Mouse (Mus musculus): ENCODE data around the gene Sgcd. TPM values are rescaled to one million over a fixed set of nuclear protein-coding genes. Genes with fewer than 3 reads are reported as not detected.
"Not testable (repeated sequence)": the region's sequence is repeated elsewhere in the genome, so short reads cannot be mapped to it uniquely, and the experiment has no call there.

Sgcd gene
- polyA plus RNA-seq, 1 experiment from 2014 or later: 1.2 TPM

DNA sequence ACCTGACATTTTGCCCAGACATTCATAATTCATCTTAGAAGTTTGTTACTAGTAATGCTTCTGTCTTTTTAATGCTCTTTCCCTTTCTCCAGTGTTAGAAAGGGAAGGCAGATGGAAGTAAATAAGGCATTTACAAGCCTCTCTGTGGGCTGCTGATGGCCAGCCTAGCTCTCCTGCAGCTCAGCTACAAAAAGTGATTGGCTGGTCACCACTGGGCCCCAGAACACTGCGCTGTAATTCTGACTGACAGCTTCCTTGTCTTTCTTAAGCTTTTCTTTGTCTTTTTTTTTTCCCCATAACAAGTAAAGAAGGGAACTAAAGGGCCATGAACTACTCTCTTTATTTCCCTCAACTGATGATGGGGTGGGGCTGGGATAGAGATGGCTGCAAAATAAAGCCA is 463.9 kb downstream of the Sgcd start:
- WGBS: 57% methylated on average over 1 of the region's 1 CpGs

DNA sequence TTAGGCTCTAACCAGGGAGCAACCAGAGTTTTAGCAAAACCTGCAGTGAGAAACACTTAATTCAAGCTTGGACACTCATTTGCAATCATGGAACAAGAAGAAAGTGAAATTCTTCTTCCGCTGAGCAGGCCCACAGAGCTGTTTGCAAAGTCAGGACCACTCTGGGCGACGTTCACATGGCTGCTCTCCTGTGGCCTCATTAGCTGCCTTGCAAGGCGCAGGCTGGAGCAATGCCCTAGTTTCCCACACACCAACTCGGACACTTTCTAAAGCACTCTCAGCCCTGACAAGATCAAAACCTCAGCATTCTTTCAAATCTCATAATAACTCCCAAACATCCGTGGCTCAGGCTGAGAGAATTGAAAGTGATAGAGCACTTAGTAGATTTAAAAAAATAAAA is 480.7 kb downstream of the Sgcd start:
- H3K9me3 ChIP-seq (ENCODE audit: control insufficient read depth): no peaks in the 10 kb centered on the region
- 83% methylated on average over 6 of the region's 6 CpGs for WGBS
- no peak overlapping the region for H3K4me2 ChIP-seq (replicated peaks; ENCODE audit: low read depth)
- ATAC-seq: no peak
- no peaks in the 10 kb centered on the region for H3K36me3 ChIP-seq (ENCODE audit: control insufficient read depth, insufficient read depth)
- H3K4me1 ChIP-seq (replicated peaks; ENCODE audit: control insufficient read depth, insufficient read depth, low read length): no peaks in the 10 kb centered on the region
- no peak overlapping the region for H3K9ac ChIP-seq (ENCODE audit: low read depth, low read length)
- no peak overlapping the region for H3K27ac ChIP-seq (ENCODE audit: low read depth, low read length)
- no peaks in the 10 kb centered on the region for H3K27me3 ChIP-seq (replicated peaks; ENCODE audit: control insufficient read depth, insufficient read depth, low read length)
- TF ChIP-seq CTCF (IDR thresholded peaks at IDR 0.05; ENCODE audit: low read depth): no peak
- no peak overlapping the region for H3K4me3 ChIP-seq (ENCODE audit: low read depth, low read length)

More for the DNA sequence above, 463.9 kb downstream of the Sgcd start:
- Histone ChIP-seq H3K27ac (ENCODE audit: low read depth, low read length) (no peak overlapping the region), H3K4me1 (replicated peaks; ENCODE audit: control insufficient read depth, insufficient read depth, low read length) (no peaks in the 10 kb centered on the region), H3K27me3 (replicated peaks; ENCODE audit: control insufficient read depth, insufficient read depth, low read length) (no peaks in the 10 kb centered on the region), H3K4me3 (ENCODE audit: low read depth, low read length) (no peak overlapping the region), H3K9ac (ENCODE audit: low read depth, low read length) (no peak overlapping the region), H3K9me3 (ENCODE audit: control insufficient read depth) (no peaks in the 10 kb centered on the region), H3K4me2 (replicated peaks; ENCODE audit: low read depth) (no peak overlapping the region), H3K36me3 (ENCODE audit: control insufficient read depth, insufficient read depth) (no peaks in the 10 kb centered on the region)
- no peak for ATAC-seq
- TF ChIP-seq CTCF (IDR thresholded peaks at IDR 0.05; ENCODE audit: low read depth): no peak

DNA sequence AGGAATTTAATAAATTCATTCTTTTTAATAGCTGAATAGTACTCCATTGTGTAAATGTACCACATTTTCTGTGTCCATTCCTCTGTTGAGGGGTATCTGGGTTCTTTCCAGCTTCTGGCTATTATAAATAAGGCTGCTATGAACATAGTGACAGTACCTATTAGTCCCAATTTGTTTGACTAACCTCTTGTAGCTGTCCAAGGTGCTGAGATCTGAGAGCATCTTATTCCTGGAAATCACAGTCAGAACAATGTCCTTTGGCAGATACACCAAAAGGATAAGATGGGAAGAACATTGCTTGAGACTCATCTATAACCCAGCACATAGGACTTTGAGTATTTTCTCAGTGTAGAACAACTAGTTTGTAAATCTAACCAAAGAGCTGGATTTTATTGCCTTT is 485.5 kb downstream of the Sgcd start:
- not testable (repeated sequence) for H3K4me3 ChIP-seq (ENCODE audit: low read depth, low read length); ATAC-seq; H3K27ac ChIP-seq (ENCODE audit: low read depth, low read length); H3K36me3 ChIP-seq (ENCODE audit: control insufficient read depth, insufficient read depth); H3K27me3 ChIP-seq (replicated peaks; ENCODE audit: control insufficient read depth, insufficient read depth, low read length); H3K4me2 ChIP-seq (replicated peaks; ENCODE audit: low read depth); H3K4me1 ChIP-seq (replicated peaks; ENCODE audit: control insufficient read depth, insufficient read depth, low read length); H3K9ac ChIP-seq (ENCODE audit: low read depth, low read length); H3K9me3 ChIP-seq (ENCODE audit: control insufficient read depth)

DNA sequence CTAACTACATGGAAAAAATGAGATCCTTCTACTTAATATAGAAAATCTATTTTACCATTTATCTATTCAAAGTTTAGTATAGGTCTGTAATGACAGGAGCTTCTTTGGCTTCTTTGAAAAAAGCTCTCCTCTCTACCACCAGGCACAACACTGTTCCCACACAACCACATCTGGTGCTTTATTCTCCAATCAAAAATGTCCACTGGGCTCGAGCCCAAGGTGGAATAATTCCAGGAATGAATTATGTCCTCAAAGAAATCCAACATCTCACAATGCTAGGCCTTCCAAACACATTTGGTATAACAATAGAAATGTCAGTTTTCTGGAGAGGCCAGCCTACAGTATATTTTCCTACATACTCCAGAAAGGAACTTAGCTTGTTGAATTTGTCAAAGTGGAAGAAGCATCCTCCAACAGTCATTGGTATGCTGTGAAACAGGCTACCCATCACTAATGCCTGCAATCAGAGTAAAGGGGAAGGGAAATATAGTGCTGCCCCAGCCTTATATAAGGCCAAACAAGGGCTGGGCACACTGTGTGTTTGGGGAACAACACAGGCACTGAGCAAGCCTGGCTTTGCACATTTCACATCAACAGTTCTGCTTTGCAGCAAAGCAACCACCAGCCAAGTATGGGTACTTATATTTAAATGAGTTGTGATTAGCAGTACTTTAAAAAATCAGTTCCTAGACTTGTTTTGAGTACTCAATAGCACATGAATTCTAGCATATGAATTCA is 515.1 kb downstream of the Sgcd start:
- no peaks in the 10 kb centered on the region for H3K27me3 ChIP-seq (replicated peaks; ENCODE audit: control insufficient read depth, insufficient read depth, low read length)
- no peaks in the 10 kb centered on the region for H3K36me3 ChIP-seq (ENCODE audit: control insufficient read depth, insufficient read depth)
- no peaks in the 10 kb centered on the region for H3K4me1 ChIP-seq (replicated peaks; ENCODE audit: control insufficient read depth, insufficient read depth, low read length)
- H3K9ac ChIP-seq (ENCODE audit: low read depth, low read length): no peak overlapping the region
- no peak overlapping the region for H3K4me2 ChIP-seq (replicated peaks; ENCODE audit: low read depth)
- TF ChIP-seq CTCF (IDR thresholded peaks at IDR 0.05; ENCODE audit: low read depth): no peak
- no peak overlapping the region for H3K27ac ChIP-seq (ENCODE audit: low read depth, low read length)
- H3K9me3 ChIP-seq (ENCODE audit: control insufficient read depth): no peaks in the 10 kb centered on the region
- H3K4me3 ChIP-seq (ENCODE audit: low read depth, low read length): no peak overlapping the region
- WGBS: 46% methylated on average over 1 of the region's 1 CpGs
- ATAC-seq: no peak

DNA sequence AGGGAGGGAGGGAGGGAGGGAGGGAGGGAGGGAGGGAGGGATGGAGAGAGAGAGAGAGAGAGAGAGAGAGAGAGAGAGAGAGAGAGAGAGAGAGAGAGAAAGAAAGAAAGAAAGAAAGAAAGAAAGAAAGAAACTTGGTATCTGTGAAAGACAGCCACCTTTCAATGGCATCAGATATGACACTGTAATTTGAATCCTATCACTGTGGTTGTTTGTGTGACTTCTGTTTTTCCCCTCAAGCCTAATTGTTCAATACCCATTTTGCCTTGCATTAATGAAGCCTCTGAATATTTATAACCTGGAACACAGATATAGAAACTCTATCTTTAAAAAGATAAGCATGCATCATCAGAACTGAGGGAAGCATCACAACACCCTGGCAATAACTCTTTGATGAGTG is 528.1 kb downstream of the Sgcd start:
- ATAC-seq; H3K4me2 ChIP-seq (replicated peaks; ENCODE audit: low read depth); H3K9me3 ChIP-seq (ENCODE audit: control insufficient read depth); H3K9ac ChIP-seq (ENCODE audit: low read depth, low read length); H3K4me3 ChIP-seq (ENCODE audit: low read depth, low read length); H3K36me3 ChIP-seq (ENCODE audit: control insufficient read depth, insufficient read depth); H3K27ac ChIP-seq (ENCODE audit: low read depth, low read length); H3K4me1 ChIP-seq (replicated peaks; ENCODE audit: control insufficient read depth, insufficient read depth, low read length); H3K27me3 ChIP-seq (replicated peaks; ENCODE audit: control insufficient read depth, insufficient read depth, low read length): not testable (repeated sequence)

GRCm38 (mm10) chr11:47460149-47460548 is 528.6 kb downstream of the Sgcd start:
- H3K9ac ChIP-seq (ENCODE audit: low read depth, low read length): no peak overlapping the region
- no peaks in the 10 kb centered on the region for H3K9me3 ChIP-seq (ENCODE audit: control insufficient read depth)
- no peaks in the 10 kb centered on the region for H3K4me1 ChIP-seq (replicated peaks; ENCODE audit: control insufficient read depth, insufficient read depth, low read length)
- H3K36me3 ChIP-seq (ENCODE audit: control insufficient read depth, insufficient read depth): no peaks in the 10 kb centered on the region
- WGBS: 73% methylated on average over 2 of the region's 2 CpGs
- ATAC-seq: no peak
- no peak overlapping the region for H3K4me2 ChIP-seq (replicated peaks; ENCODE audit: low read depth)
- no peaks in the 10 kb centered on the region for H3K27me3 ChIP-seq (replicated peaks; ENCODE audit: control insufficient read depth, insufficient read depth, low read length)
- H3K27ac ChIP-seq (ENCODE audit: low read depth, low read length): no peak overlapping the region
- TF ChIP-seq CTCF (IDR thresholded peaks at IDR 0.05; ENCODE audit: low read depth): no peak
- no peak overlapping the region for H3K4me3 ChIP-seq (ENCODE audit: low read depth, low read length)

DNA sequence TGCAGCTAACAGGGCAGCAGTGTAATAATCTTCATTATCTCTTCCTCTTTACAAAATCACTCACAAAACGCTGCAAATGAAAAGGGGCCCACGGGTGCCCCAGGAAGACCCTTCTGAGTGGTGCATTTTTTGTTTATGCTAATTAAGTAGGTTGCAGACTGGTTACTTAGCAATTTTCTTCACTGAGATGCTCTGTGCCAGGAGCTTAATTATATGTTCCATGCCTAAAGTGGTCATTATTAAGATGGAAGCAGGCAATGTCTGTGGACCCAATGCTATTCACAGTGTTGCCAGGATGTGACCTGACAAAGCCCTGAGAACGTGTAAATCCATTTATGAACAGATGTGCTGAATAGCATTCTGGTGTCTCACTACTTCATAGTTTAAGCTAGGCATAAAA is 529.6 kb downstream of the Sgcd start:
- TF ChIP-seq CTCF (IDR thresholded peaks at IDR 0.05; ENCODE audit: low read depth): no peak
- ATAC-seq: no peak
- H3K4me2 ChIP-seq (replicated peaks; ENCODE audit: low read depth): no peak overlapping the region
- H3K27ac ChIP-seq (ENCODE audit: low read depth, low read length): no peak overlapping the region
- no peaks in the 10 kb centered on the region for H3K36me3 ChIP-seq (ENCODE audit: control insufficient read depth, insufficient read depth)
- 67% methylated on average over 3 of the region's 3 CpGs for WGBS
- H3K27me3 ChIP-seq (replicated peaks; ENCODE audit: control insufficient read depth, insufficient read depth, low read length): no peaks in the 10 kb centered on the region
- H3K9me3 ChIP-seq (ENCODE audit: control insufficient read depth): no peaks in the 10 kb centered on the region
- no peak overlapping the region for H3K9ac ChIP-seq (ENCODE audit: low read depth, low read length)
- no peak overlapping the region for H3K4me3 ChIP-seq (ENCODE audit: low read depth, low read length)
- no peaks in the 10 kb centered on the region for H3K4me1 ChIP-seq (replicated peaks; ENCODE audit: control insufficient read depth, insufficient read depth, low read length)
